11 mouse cellular contexts compared by ENCODE assay signal in genomic region chr12:31984664-31985063, GRCm38 (mm10). TPM values are rescaled to one million over a fixed set of nuclear protein-coding genes. Genes with fewer than 3 reads are reported as not detected.
DNase-seq lines count a peak whose midpoint lies in the region; ATAC-seq lines count a peak whose summit lies in the region.
"Had no signal": no experiment of that assay in that cellular context is flagged by ENCODE, and none has a peak within 500 bp of the region (broad histone marks: within the 10 kb centered on the region; RNA-seq: fewer than 3 reads in every experiment).

No protein-coding gene starts in this region.

- no peaks in the 10 kb centered on the region for H3K9me3 ChIP-seq in kidney, embryonic 16.5 days (ENCODE audit: low read length)
- no peaks in the 10 kb centered on the region for H3K9me3 ChIP-seq in midbrain, embryonic 15.5 days

- no peak overlapping the region for H3K4me3 ChIP-seq in kidney, embryonic 16.5 days (ENCODE audit: low read length)
- no peak overlapping the region for H3K4me3 ChIP-seq in midbrain, embryonic 15.5 days
- H3K4me3 ChIP-seq: gastrocnemius, adult 2 months had no signal

- H3K27me3 ChIP-seq in kidney, embryonic 16.5 days (ENCODE audit: insufficient read depth, low read length) = no peaks in the 10 kb centered on the region
- H3K27me3 ChIP-seq in midbrain, embryonic 15.5 days (replicated peaks) = no peaks in the 10 kb centered on the region

- peak; percentile 69 for ATAC-seq in kidney, embryonic 16.5 days (ENCODE audit: low FRiP score, low TSS enrichment)
- peak; percentile 27 to 53; a peak in 1 of 4 replicates for ATAC-seq in hematopoietic stem cell, adult 5-6 weeks (replicated peaks in 1 of 2; ENCODE audit: insufficient read depth in 1 of 2, low FRiP score in 2 of 2, low TSS enrichment in 1 of 2, low read depth in 1 of 2, poor library complexity in 2 of 2, severe bottlenecking in 2 of 2)
- ATAC-seq in midbrain, embryonic 15.5 days (replicated peaks) = 0 out of 2 replicates have a peak, but pooled peaks have one; percentile 13

- WGBS in kidney, embryonic 16.5 days = 32% methylated on average over 12 of the region's 12 CpGs
- WGBS in midbrain, embryonic 15.5 days = 78% methylated on average over 12 of the region's 12 CpGs

- H3K4me1 ChIP-seq in kidney, embryonic 16.5 days (ENCODE audit: insufficient read depth, low read length) = no peaks in the 10 kb centered on the region
- peaks cover 14% of the 10 kb centered on the region for H3K4me1 ChIP-seq in midbrain, embryonic 15.5 days

- H3K27ac ChIP-seq in kidney, embryonic 16.5 days (ENCODE audit: low read length) = no peak overlapping the region
- peak overlapping the region; percentile 43 for H3K27ac ChIP-seq in midbrain, embryonic 15.5 days
- H3K27ac ChIP-seq: gastrocnemius, adult 2 months had no signal

- H3K9ac ChIP-seq in kidney, embryonic 16.5 days (replicated peaks; ENCODE audit: low read length) = no peak overlapping the region
- no peak overlapping the region for H3K9ac ChIP-seq in midbrain, embryonic 15.5 days

- no peak for DNase-seq in kidney, adult 11 months
- peak; percentile 22 for DNase-seq in ovary, postnatal 36 days (ENCODE audit: low spot score)
- no peak for DNase-seq in ovary, adult 18-20 months (ENCODE audit: low spot score)
- DNase-seq in adipocyte (ENCODE audit: low spot score) = no peak
- no peak for DNase-seq in layer of hippocampus, adult 18-20 months (ENCODE audit: low spot score in 2 of 2)
- DNase-seq: cerebellum, postnatal 36 days; gastrocnemius, adult 2 months; lung, postnatal 14 days had no signal

- no peaks in the 10 kb centered on the region for H3K36me3 ChIP-seq in kidney, embryonic 16.5 days (ENCODE audit: insufficient read depth, low read length)
- no peaks in the 10 kb centered on the region for H3K36me3 ChIP-seq in midbrain, embryonic 15.5 days (replicated peaks)

- 0 out of 2 replicates have a peak overlapping the region, but pooled peaks have one; percentile 13 for H3K4me2 ChIP-seq in kidney, embryonic 16.5 days (replicated peaks; ENCODE audit: low read depth, low read length)
- H3K4me2 ChIP-seq in midbrain, embryonic 15.5 days = no peak overlapping the region

RNA-seq across cellular contexts. Expression of gene Hbp1, which starts 34.3 kb away (rescaled TPM):
- polyA plus RNA-seq in kidney, embryonic 16.5 days (2015; fragmentation: Nextera tagmentation; extraction: Ambion mirVana) = 127 and 132 TPM in 2 replicates
- 93.9 and 127 TPM in 2 replicates for total RNA-seq in hematopoietic stem cell, adult 5-6 weeks (2017)
- polyA plus RNA-seq in midbrain, embryonic 15.5 days (2015; fragmentation: Nextera tagmentation; extraction: Ambion mirVana) = 48.3 and 49.2 TPM in 2 replicates
- 10 to 100 TPM; 25.6 to 25.8 TPM for total RNA-seq in layer of hippocampus, adult 18-20 months (2021)

Comparison
In these comparisons a context has a peak if more than half of its experiments do, and no peak if none do; other contexts are left out.
1. ATAC-seq: peak in every context shown above with its lines; median percentile 69 in kidney, embryonic 16.5 days; 40 in hematopoietic stem cell, adult 5-6 weeks; 13 in midbrain, embryonic 15.5 days.